In genomic region chr3:14957481-14957880, GRCm38 (mm10) we compare ENCODE assay signal across 15 mouse cellular contexts.
DNase-seq lines count a peak whose midpoint lies in the region; ATAC-seq and TF ChIP-seq lines count a peak whose summit lies in the region.
"Had no signal": no experiment of that assay in that cellular context is flagged by ENCODE, and none has a peak within 500 bp of the region (broad histone marks: within the 10 kb centered on the region; RNA-seq: fewer than 3 reads in every experiment).

No protein-coding gene starts in this region.

- H3K27me3 ChIP-seq in midbrain, postnatal 0 days (ENCODE audit: insufficient read depth, low read length), result no peaks in the 10 kb centered on the region
- no peaks in the 10 kb centered on the region for H3K27me3 ChIP-seq in midbrain, embryonic 16.5 days (ENCODE audit: control insufficient read depth, insufficient read depth, low read depth, low read length)
- H3K27me3 ChIP-seq: embryonic facial prominence, embryonic 15.5 days; limb, embryonic 15.5 days; megakaryocyte, embryonic 14.5 days had no signal

- no peak overlapping the region for H3K9ac ChIP-seq in midbrain, postnatal 0 days (replicated peaks; ENCODE audit: low read length, poor library complexity, severe bottlenecking)
- H3K9ac ChIP-seq in midbrain, embryonic 16.5 days (ENCODE audit: low read depth, low read length), result no peak overlapping the region
- H3K9ac ChIP-seq: embryonic facial prominence, embryonic 15.5 days; limb, embryonic 15.5 days had no signal

- H3K4me1 ChIP-seq in midbrain, postnatal 0 days (ENCODE audit: insufficient read depth, low read length), result no peaks in the 10 kb centered on the region
- no peaks in the 10 kb centered on the region for H3K4me1 ChIP-seq in midbrain, embryonic 16.5 days (ENCODE audit: control insufficient read depth, insufficient read depth, low read length)
- H3K4me1 ChIP-seq: embryonic facial prominence, embryonic 15.5 days had no signal

- no peak for ATAC-seq in midbrain, postnatal 0 days (ENCODE audit: low FRiP score)
- no peak for ATAC-seq in midbrain, embryonic 16.5 days
- ATAC-seq in monocyte, adult 5-6 weeks (replicated peaks; ENCODE audit: insufficient number of reproducible peaks, low FRiP score, low TSS enrichment, poor library complexity, severe bottlenecking), result no peak
- ATAC-seq: forebrain, embryonic 14.5 days had no signal

- no peaks in the 10 kb centered on the region for H3K9me3 ChIP-seq in midbrain, postnatal 0 days (ENCODE audit: low read length)
- H3K9me3 ChIP-seq in midbrain, embryonic 16.5 days (replicated peaks; ENCODE audit: control insufficient read depth, low read length, poor library complexity, severe bottlenecking), result no peaks in the 10 kb centered on the region
- H3K9me3 ChIP-seq: embryonic facial prominence, embryonic 15.5 days; limb, embryonic 15.5 days; megakaryocyte, embryonic 14.5 days had no signal

- no peak overlapping the region for H3K4me3 ChIP-seq in midbrain, postnatal 0 days (ENCODE audit: low read depth, low read length)
- no peak overlapping the region for H3K4me3 ChIP-seq in midbrain, embryonic 16.5 days (ENCODE audit: low read depth, low read length)
- H3K4me3 ChIP-seq: embryonic facial prominence, embryonic 15.5 days; limb, embryonic 15.5 days; megakaryocyte, embryonic 14.5 days had no signal

- no peak for TF ChIP-seq CTCF in midbrain, postnatal 0 days (IDR thresholded peaks at IDR 0.05)

- WGBS in midbrain, postnatal 0 days, result 79% methylated on average over 1 of the region's 1 CpGs
- WGBS in midbrain, embryonic 16.5 days, result 65% methylated on average over 1 of the region's 1 CpGs

- DNase-seq in adrenal gland, adult 2 months, result peak; percentile 44
- DNase-seq in adrenal gland, adult 18-20 months (ENCODE audit: low spot score in 2 of 2), result no peak
- DNase-seq in midbrain, postnatal 0 days (ENCODE audit: low spot score), result peak; percentile 10
- DNase-seq in kidney, postnatal 36 days, result peak; percentile 55 to 75
- peak; percentile 30 to 43 for DNase-seq in lung, postnatal 4 days
- DNase-seq in frontal cortex, postnatal 14 days (ENCODE audit: low spot score in 2 of 2), result no peak
- DNase-seq: gastrocnemius, postnatal 14 days; heart, postnatal 4 days had no signal

- H3K36me3 ChIP-seq in midbrain, postnatal 0 days (ENCODE audit: insufficient read depth, low read length), result no peaks in the 10 kb centered on the region
- no peaks in the 10 kb centered on the region for H3K36me3 ChIP-seq in midbrain, embryonic 16.5 days (ENCODE audit: control insufficient read depth, insufficient read depth, low read length)
- H3K36me3 ChIP-seq: embryonic facial prominence, embryonic 15.5 days; limb, embryonic 15.5 days had no signal

- no peak overlapping the region for H3K27ac ChIP-seq in midbrain, postnatal 0 days (ENCODE audit: low read depth, low read length)
- H3K27ac ChIP-seq in midbrain, embryonic 16.5 days (ENCODE audit: low read length), result no peak overlapping the region
- H3K27ac ChIP-seq: embryonic facial prominence, embryonic 15.5 days; limb, embryonic 15.5 days had no signal

- H3K4me2 ChIP-seq in midbrain, postnatal 0 days (ENCODE audit: low read depth, low read length, poor library complexity, severe bottlenecking), result no peak overlapping the region
- H3K4me2 ChIP-seq in midbrain, embryonic 16.5 days (ENCODE audit: low read length), result no peak overlapping the region
- H3K4me2 ChIP-seq: embryonic facial prominence, embryonic 15.5 days; heart, embryonic 11.5 days; limb, embryonic 15.5 days had no signal

Comparison
In these comparisons a context has a peak if more than half of its experiments do, and no peak if none do; other contexts are left out.
1. DNase-seq: peak in adrenal gland, adult 2 months (single experiment), midbrain, postnatal 0 days (single experiment), kidney, postnatal 36 days (2 of 2) and lung, postnatal 4 days (2 of 2); none in adrenal gland, adult 18-20 months (0 of 2) and frontal cortex, postnatal 14 days (0 of 2).